Mouse (Mus musculus) embryonic facial prominence, embryonic 14.5 days (tissue): ENCODE results near the gene Gm45521. TPM values are rescaled to one million over a fixed set of nuclear protein-coding genes. Genes with fewer than 3 reads are reported as not detected.

Experiments
- ATAC-seq: fragments of 200-750 bp; cut with Nextera tagmentation; 2 replicates; pipeline ENCODE4 v1.8.0; 2017; ENCODE audit warnings: low read depth, moderate number of reproducible peaks, moderate TSS enrichment
- DNase-seq: peaks from one replicate; pipeline ENCODE4 v3.0.0-alpha.2; 2015; ENCODE audit warnings: low spot score
- H3K27ac ChIP-seq: fragments of 300-500 bp; sonication (generic); replicated peaks from 2 replicates; pipeline ENCODE4 v1.5.1; 2014; ENCODE audit warnings: low read depth, mild to moderate bottlenecking, low read length, moderate library complexity
- H3K27me3 ChIP-seq: fragments of 300-500 bp; sonication (generic); replicated peaks from 2 replicates; pipeline ENCODE4 v1.6.1; 2014; ENCODE audit warnings: low read length; ENCODE audit not compliant: control insufficient read depth, insufficient read depth
- H3K36me3 ChIP-seq: fragments of 300-500 bp; sonication (generic); 2 replicates; pipeline ENCODE4 v1.6.1; 2014; ENCODE audit warnings: low read length, mixed read lengths; ENCODE audit not compliant: control insufficient read depth, insufficient read depth
- H3K4me1 ChIP-seq: fragments of 300-500 bp; sonication (generic); 2 replicates; pipeline ENCODE4 v1.6.1; 2014; ENCODE audit warnings: antibody characterized with exemption, low read length; ENCODE audit not compliant: control insufficient read depth, insufficient read depth
- H3K4me2 ChIP-seq: fragments of 300-500 bp; sonication (generic); 2 replicates; pipeline ENCODE4 v1.6.1; 2014; ENCODE audit warnings: low read depth, mild to moderate bottlenecking, low read length, moderate library complexity, mixed read lengths
- H3K4me3 ChIP-seq: fragments of 300-500 bp; sonication (generic); 2 replicates; pipeline ENCODE4 v1.5.1; 2014; ENCODE audit warnings: low read depth, mild to moderate bottlenecking, low read length
- H3K9ac ChIP-seq: fragments of 300-500 bp; sonication (generic); 2 replicates; pipeline ENCODE4 v1.6.1; 2014; ENCODE audit warnings: low read depth, mild to moderate bottlenecking, low read length, moderate library complexity, mixed read lengths
- H3K9me3 ChIP-seq: fragments of 300-500 bp; sonication (generic); 2 replicates; pipeline ENCODE4 v1.6.1; 2016; ENCODE audit warnings: low read length; ENCODE audit not compliant: control insufficient read depth
- WGBS: fragments of 180-500 bp; shearing (Covaris S2); extraction: QIAGEN DNeasy Blood & Tissue Kit; methylation state at CpG from one replicate; pipeline ENCODE4 v1.1.7; 2014; 5-methylcytosine and 5-hydroxymethylcytosine counted together
- polyA plus RNA-seq: library from polyadenylated mRNA; unstranded; fragments of >200 nt; fragmentation: Nextera tagmentation; extraction: Ambion mirVana; gene quantifications from 2 replicates; pipeline ENCODE4 v1.2.1, GENCODE M21; 2014

Gene Gm45521
- polyA plus RNA-seq, 1 experiment from 2014 or later: not detected

GRCm38 (mm10) chr14:7943801-7944135 lies 13.3 kb upstream of the Gm45521 start:
- peaks cover 88% of the 10 kb centered on the region for H3K36me3 ChIP-seq
- H3K4me3 ChIP-seq: no peak overlapping the region
- H3K4me2 ChIP-seq: no peak overlapping the region
- 74% methylated on average over 3 of the region's 3 CpGs for whole genome bisulfite sequencing
- peak overlapping the region; percentile 14; the same call in 1 of the 2 replicates for H3K9ac ChIP-seq
- H3K27ac ChIP-seq: peak overlapping the region; percentile 29
- DNase-seq: no peak
- peaks cover 5% of the 10 kb centered on the region; the same call in 1 of the 2 replicates for H3K4me1 ChIP-seq
- H3K9me3 ChIP-seq: no peaks in the 10 kb centered on the region
- H3K27me3 ChIP-seq: no peaks in the 10 kb centered on the region
- ATAC-seq: no peak

- ATAC-seq (no peak), DNase-seq (no peak)
- 52% methylated on average over 8 of the region's 8 CpGs for whole genome bisulfite sequencing
- Histone ChIP-seq H3K4me1 (peaks cover 5% of the 10 kb centered on the region; the same call in 1 of the 2 replicates), H3K27me3 (no peaks in the 10 kb centered on the region), H3K4me2 (no peak overlapping the region), H3K36me3 (peaks cover 85% of the 10 kb centered on the region), H3K27ac (0 out of 2 replicates have a peak overlapping the region, but pooled peaks have one; percentile 29), H3K4me3 (no peak overlapping the region), H3K9me3 (no peaks in the 10 kb centered on the region), H3K9ac (no peak overlapping the region)
These were observed 12.6 kb upstream of the Gm45521 start for GRCm38 (mm10) chr14:7944349-7945039.

GRCm38 (mm10) chr14:7945261-7945660 lies 11.8 kb upstream of the Gm45521 start:
- Histone ChIP-seq H3K4me2 (no peak overlapping the region), H3K27me3 (no peaks in the 10 kb centered on the region), H3K4me3 (no peak overlapping the region), H3K9me3 (no peaks in the 10 kb centered on the region), H3K4me1 (peaks cover 5% of the 10 kb centered on the region; the same call in 1 of the 2 replicates), H3K27ac (no peak overlapping the region), H3K36me3 (peaks cover 83% of the 10 kb centered on the region), H3K9ac (no peak overlapping the region)
- ATAC-seq (no peak), DNase-seq (no peak)
- WGBS: 85% methylated on average over 5 of the region's 5 CpGs

GRCm38 (mm10) chr14:7951234-7951633 lies 5.9 kb upstream of the Gm45521 start:
- no peak for DNase-seq
- H3K4me2 ChIP-seq: no peak overlapping the region
- no peak overlapping the region for H3K27ac ChIP-seq
- no peak for ATAC-seq
- no peak overlapping the region for H3K9ac ChIP-seq
- no peaks in the 10 kb centered on the region for H3K4me1 ChIP-seq
- no peak overlapping the region for H3K4me3 ChIP-seq
- WGBS: 95% methylated on average over 9 of the region's 9 CpGs
- H3K9me3 ChIP-seq: no peaks in the 10 kb centered on the region
- H3K27me3 ChIP-seq: no peaks in the 10 kb centered on the region
- peaks cover 47% of the 10 kb centered on the region for H3K36me3 ChIP-seq

- peak; percentile 30; the same call in 1 of the 2 replicates for ATAC-seq
- Histone ChIP-seq H3K4me3 (no peak overlapping the region), H3K36me3 (peaks cover 37% of the 10 kb centered on the region), H3K27ac (no peak overlapping the region; the same call in 1 of the 2 replicates), H3K9ac (no peak overlapping the region), H3K4me1 (no peaks in the 10 kb centered on the region), H3K9me3 (no peaks in the 10 kb centered on the region), H3K4me2 (no peak overlapping the region), H3K27me3 (no peaks in the 10 kb centered on the region)
- peak; percentile 40 for DNase-seq
- 27% methylated on average over 12 of the region's 12 CpGs for WGBS
These were observed 4.4 kb upstream of the Gm45521 start for GRCm38 (mm10) chr14:7952610-7953254.

GRCm38 (mm10) chr14:7954071-7954471 lies 3.0 kb upstream of the Gm45521 start:
- Histone ChIP-seq H3K4me2 (no peak overlapping the region), H3K9me3 (no peaks in the 10 kb centered on the region), H3K36me3 (peaks cover 24% of the 10 kb centered on the region), H3K27ac (peak overlapping the region; percentile 59; the same call in 1 of the 2 replicates), H3K9ac (no peak overlapping the region), H3K27me3 (no peaks in the 10 kb centered on the region), H3K4me1 (no peaks in the 10 kb centered on the region), H3K4me3 (no peak overlapping the region)
- WGBS: 40% methylated on average over 6 of the region's 6 CpGs
- ATAC-seq (peak; percentile 30), DNase-seq (peak; percentile 80)

- no peak for DNase-seq
- Histone ChIP-seq H3K27me3 (no peaks in the 10 kb centered on the region), H3K4me2 (no peak overlapping the region), H3K9me3 (no peaks in the 10 kb centered on the region), H3K27ac (no peak overlapping the region), H3K4me3 (no peak overlapping the region), H3K9ac (no peak overlapping the region), H3K4me1 (no peaks in the 10 kb centered on the region), H3K36me3 (peaks cover 6% of the 10 kb centered on the region; the same call in 1 of the 2 replicates)
- WGBS: 64% methylated on average over 10 of the region's 10 CpGs
- ATAC-seq: no peak
These were observed 661 bp upstream of the Gm45521 start for GRCm38 (mm10) chr14:7956427-7956826.

GRCm38 (mm10) chr14:7960616-7961015 lies 3.5 kb downstream of the Gm45521 start:
- 49% methylated on average over 11 of the region's 11 CpGs for WGBS
- Histone ChIP-seq H3K4me2 (no peak overlapping the region), H3K27me3 (no peaks in the 10 kb centered on the region), H3K9ac (no peak overlapping the region), H3K9me3 (no peaks in the 10 kb centered on the region), H3K4me3 (no peak overlapping the region), H3K27ac (no peak overlapping the region), H3K4me1 (no peaks in the 10 kb centered on the region), H3K36me3 (no peaks in the 10 kb centered on the region)
- DNase-seq: peak; percentile 38
- ATAC-seq: no peak
